Mouse (Mus musculus) forebrain, postnatal 0 days (tissue): ENCODE measurements around the gene Mreg. TPM values are rescaled to one million over a fixed set of nuclear protein-coding genes. Genes with fewer than 3 reads are reported as not detected.

Experiments used
- ATAC-seq: fragments of 200-750 bp; cut with Nextera tagmentation; 2 replicates; pipeline ENCODE4 v1.8.0; 2017; ENCODE audit warnings: mild to moderate bottlenecking, moderate library complexity
- DNase-seq: peaks from one replicate; pipeline ENCODE4 v3.0.0-alpha.2; 2015
- H3K27ac ChIP-seq: fragments of 300-500 bp; sonication (generic); 2 replicates; pipeline ENCODE4 v1.5.1; 2014; ENCODE audit warnings: low read depth, mild to moderate bottlenecking, antibody characterized with exemption, low read length, moderate library complexity, mixed read lengths
- H3K27me3 ChIP-seq: fragments of 300-500 bp; sonication (generic); 2 replicates; pipeline ENCODE4 v1.6.1; 2014; ENCODE audit warnings: mild to moderate bottlenecking, low read length, mixed read lengths; ENCODE audit not compliant: insufficient read depth
- H3K36me3 ChIP-seq: fragments of 300-500 bp; sonication (generic); 2 replicates; pipeline ENCODE4 v1.6.1; 2014; ENCODE audit warnings: mild to moderate bottlenecking, moderate library complexity; ENCODE audit not compliant: insufficient read depth
- H3K4me1 ChIP-seq: fragments of 300-500 bp; sonication (generic); 2 replicates; pipeline ENCODE4 v1.6.1; 2014; ENCODE audit warnings: antibody characterized with exemption; ENCODE audit not compliant: insufficient read depth
- H3K4me2 ChIP-seq: fragments of 300-500 bp; sonication (generic); 2 replicates; pipeline ENCODE4 v1.6.1; 2014; ENCODE audit warnings: low read depth, mild to moderate bottlenecking, moderate library complexity
- H3K4me3 ChIP-seq: fragments of 300-500 bp; sonication (generic); 2 replicates; pipeline ENCODE4 v1.5.1; 2014; ENCODE audit warnings: low read depth, low read length, mixed read lengths
- H3K9ac ChIP-seq: fragments of 300-500 bp; sonication (generic); 2 replicates; pipeline ENCODE4 v1.6.1; 2014; ENCODE audit warnings: mild to moderate bottlenecking
- H3K9me3 ChIP-seq: fragments of 300-500 bp; sonication (generic); 2 replicates; pipeline ENCODE4 v1.6.1; 2016; ENCODE audit warnings: low read length
- CTCF ChIP-seq: sonication (generic); IDR thresholded peaks from 2 replicates; pipeline ENCODE4 v1.5.1; 2016; ENCODE audit warnings: antibody characterized with exemption, control low read depth, low read depth
- WGBS: fragments of 180-500 bp; shearing (Covaris S2); extraction: QIAGEN DNeasy Blood & Tissue Kit; methylation state at CpG from one replicate; pipeline ENCODE4 v1.1.7; 2014; 5-methylcytosine and 5-hydroxymethylcytosine counted together
- polyA plus RNA-seq: library from polyadenylated mRNA; unstranded; fragments of >200 nt; fragmentation: Nextera tagmentation; extraction: Ambion mirVana; gene quantifications from 2 replicates; pipeline ENCODE4 v1.2.1, GENCODE M21; 2015
- total RNA-seq: library from RNA; depleted of rRNA; stranded (reverse); fragments of >200 nt; gene quantifications from 2 replicates; pipeline ENCODE4 v1.2.3, GENCODE M21; 2014

Gene Mreg
- total and polyA plus RNA-seq, 2 experiments from 2014 or later, result 1.7 to 1.9 TPM

GRCm38 (mm10) chr1:72160321-72160720 lies 51.8 kb downstream of the Mreg start:
- Histone ChIP-seq H3K36me3 (no peaks in the 10 kb centered on the region), H3K27ac (no peak overlapping the region), H3K4me3 (no peak overlapping the region), H3K4me1 (no peaks in the 10 kb centered on the region), H3K9ac (no peak overlapping the region), H3K27me3 (no peaks in the 10 kb centered on the region), H3K4me2 (no peak overlapping the region), H3K9me3 (no peaks in the 10 kb centered on the region)
- no peak for TF ChIP-seq CTCF
- WGBS, result 90% methylated on average over 7 of the region's 7 CpGs
- DNase-seq (no peak), ATAC-seq (no peak)

- Histone ChIP-seq H3K9ac (no peak overlapping the region), H3K27me3 (no peaks in the 10 kb centered on the region), H3K4me3 (no peak overlapping the region), H3K4me1 (no peaks in the 10 kb centered on the region), H3K9me3 (no peaks in the 10 kb centered on the region), H3K36me3 (no peaks in the 10 kb centered on the region), H3K4me2 (no peak overlapping the region), H3K27ac (no peak overlapping the region)
- DNase-seq, result no peak
- no peak for ATAC-seq
- no peak for TF ChIP-seq CTCF
Measured at GRCm38 (mm10) chr1:72145041-72145440, 67.1 kb downstream of the Mreg start.

GRCm38 (mm10) chr1:72144426-72144825 lies 67.7 kb downstream of the Mreg start:
- no peak for DNase-seq
- H3K27ac ChIP-seq, result no peak overlapping the region
- no peak for TF ChIP-seq CTCF
- no peak for ATAC-seq
- H3K4me3 ChIP-seq, result no peak overlapping the region
- no peaks in the 10 kb centered on the region for H3K9me3 ChIP-seq
- no peak overlapping the region for H3K9ac ChIP-seq
- no peak overlapping the region for H3K4me2 ChIP-seq
- no peaks in the 10 kb centered on the region for H3K27me3 ChIP-seq
- no peaks in the 10 kb centered on the region for H3K4me1 ChIP-seq
- 91% methylated on average over 4 of the region's 4 CpGs for WGBS
- H3K36me3 ChIP-seq, result no peaks in the 10 kb centered on the region

- no peaks in the 10 kb centered on the region for H3K9me3 ChIP-seq
- H3K4me3 ChIP-seq, result peak overlapping the region; percentile 22
- H3K27me3 ChIP-seq, result no peaks in the 10 kb centered on the region
- peak overlapping the region; percentile 44 for H3K4me2 ChIP-seq
- no peak overlapping the region for H3K27ac ChIP-seq
- TF ChIP-seq CTCF, result peak; percentile 94
- 4% methylated on average over 11 of the region's 11 CpGs for whole genome bisulfite sequencing
- H3K36me3 ChIP-seq, result no peaks in the 10 kb centered on the region
- H3K4me1 ChIP-seq, result no peaks in the 10 kb centered on the region
- ATAC-seq, result peak; percentile 86
- DNase-seq, result peak; percentile 93
- H3K9ac ChIP-seq, result peak overlapping the region; percentile 41; the same call in 1 of the 2 replicates
Measured at GRCm38 (mm10) chr1:72141893-72142480, 70.1 kb downstream of the Mreg start.

- no peak for TF ChIP-seq CTCF
- Histone ChIP-seq H3K9me3 (no peaks in the 10 kb centered on the region), H3K36me3 (no peaks in the 10 kb centered on the region), H3K27ac (no peak overlapping the region), H3K27me3 (no peaks in the 10 kb centered on the region), H3K4me2 (no peak overlapping the region), H3K4me3 (no peak overlapping the region), H3K4me1 (no peaks in the 10 kb centered on the region), H3K9ac (no peak overlapping the region)
- no peak for ATAC-seq
- no peak for DNase-seq
- 93% methylated on average over 10 of the region's 10 CpGs for WGBS
Measured at GRCm38 (mm10) chr1:72136101-72136500, 76.0 kb downstream of the Mreg start.

- DNase-seq, result no peak
- 30% methylated on average over 1 of the region's 1 CpGs for WGBS
- H3K27ac ChIP-seq, result no peak overlapping the region
Measured at GRCm38 (mm10) chr1:72134534-72134933, 77.6 kb downstream of the Mreg start.

GRCm38 (mm10) chr1:72123434-72124297 lies 88.4 kb downstream of the Mreg start:
- Histone ChIP-seq H3K9ac (peak overlapping the region; percentile 40; the same call in 1 of the 2 replicates), H3K36me3 (no peaks in the 10 kb centered on the region), H3K27me3 (no peaks in the 10 kb centered on the region), H3K4me3 (peak overlapping the region; percentile 23; the same call in 1 of the 2 replicates), H3K4me1 (no peaks in the 10 kb centered on the region), H3K9me3 (no peaks in the 10 kb centered on the region), H3K27ac (no peak overlapping the region), H3K4me2 (peak overlapping the region; percentile 43)
- ATAC-seq (peak; percentile 91), DNase-seq (peak; percentile 95)
- peak; percentile 98 for TF ChIP-seq CTCF
- WGBS, result 23% methylated on average over 23 of the region's 23 CpGs

More at GRCm38 (mm10) chr1:72134534-72134933, 77.6 kb downstream of the Mreg start:
- Histone ChIP-seq H3K4me3 (no peak overlapping the region), H3K9ac (no peak overlapping the region), H3K36me3 (no peaks in the 10 kb centered on the region), H3K9me3 (no peaks in the 10 kb centered on the region), H3K4me1 (no peaks in the 10 kb centered on the region), H3K27me3 (no peaks in the 10 kb centered on the region), H3K4me2 (no peak overlapping the region)
- TF ChIP-seq CTCF, result no peak
- ATAC-seq, result no peak
